Mouse (Mus musculus): ENCODE measurements around the gene Ap2a2. TPM values are rescaled to one million over a fixed set of nuclear protein-coding genes. Genes with fewer than 3 reads are reported as not detected.
A peak's percentile ranks its signal among the peaks of the same experiment; 100 is the strongest.

The Ap2a2 gene
- 10 to 100 TPM; 60.4 to 60.9 TPM for total RNA-seq (2021)

DNA sequence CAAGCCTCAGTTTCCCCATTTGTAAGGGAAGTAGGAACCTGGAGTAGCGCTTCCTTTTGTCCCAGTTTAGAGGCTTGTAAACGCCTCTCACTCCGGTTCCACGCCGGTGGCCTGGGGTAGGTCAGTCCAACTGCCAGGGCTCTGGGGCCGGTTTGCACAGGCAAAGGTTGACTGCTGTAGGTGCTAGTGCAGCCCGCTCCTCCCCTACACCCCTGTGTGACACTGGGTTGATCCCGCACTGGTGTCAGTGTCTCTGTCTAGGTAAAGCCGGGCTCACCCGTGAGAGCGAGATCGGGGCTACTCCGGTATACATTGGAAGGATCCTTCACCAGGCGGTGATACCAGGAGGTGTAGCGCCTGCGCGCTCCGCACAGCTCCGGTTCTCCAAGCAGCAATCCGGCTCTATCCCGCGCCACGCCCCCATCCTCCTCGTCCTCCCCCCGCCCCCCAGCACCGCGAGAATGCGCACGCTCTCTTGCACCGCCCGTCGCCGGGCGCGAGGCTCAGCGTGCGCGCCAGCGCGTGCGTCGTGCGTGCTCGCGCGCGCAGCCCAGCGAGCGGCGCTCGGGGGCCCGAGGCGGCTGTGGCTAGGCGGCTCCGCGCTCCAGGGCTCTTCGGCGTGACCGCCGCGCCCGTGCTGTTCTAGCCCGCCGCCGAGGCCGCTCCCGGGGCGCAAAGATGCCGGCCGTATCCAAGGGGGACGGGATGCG, at the start of gene Ap2a2:
TSS of gene Ap2a2 (plus strand) at position 492 of the 710 bp plus-strand sequence.
- DNase-seq: peak; percentile 92
- intact Hi-C loops (cut with DNase I): no loop called here

DNA sequence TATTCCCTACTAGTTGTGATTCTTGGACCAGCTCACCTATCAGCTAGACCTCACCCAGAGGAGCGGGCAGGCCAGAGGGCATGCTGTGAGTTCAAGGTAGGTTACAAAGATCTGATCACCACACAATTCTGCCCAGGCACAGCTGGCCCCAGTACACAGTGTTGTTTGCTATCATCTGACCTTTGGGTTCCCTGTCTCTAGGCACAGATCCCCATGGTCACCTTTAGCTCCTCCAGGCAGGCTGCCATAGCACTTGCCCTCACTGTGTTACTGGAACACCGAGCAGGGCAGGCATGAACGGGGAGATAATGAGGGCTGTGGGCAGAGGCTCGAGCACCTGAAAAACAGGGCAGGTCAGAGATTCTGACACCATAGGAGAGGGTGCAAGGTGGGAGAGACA, 44.3 kb upstream of the Ap2a2 start:
- intact Hi-C loops (cut with DNase I): no loop called here
- peak in 1 of 2 experiments; percentile 63 for DNase-seq

DNA sequence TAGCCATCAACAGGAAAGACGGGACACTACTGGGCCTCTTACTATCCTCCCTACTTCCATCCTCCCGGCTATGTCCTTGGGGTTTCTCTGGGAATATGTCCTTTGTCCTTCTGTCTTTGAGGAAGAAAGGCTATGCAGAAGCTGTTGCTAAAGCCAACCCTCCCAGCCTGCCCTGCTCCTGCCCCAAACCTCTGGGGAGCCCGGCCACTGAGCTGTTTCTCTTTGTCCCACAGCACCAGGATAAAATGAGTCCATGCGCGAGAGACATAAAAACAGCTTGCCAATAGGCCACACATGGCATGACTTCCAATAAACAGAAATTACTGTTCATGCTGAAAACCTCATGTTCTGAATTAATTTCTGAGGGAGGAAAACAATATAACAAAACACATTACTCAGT, 43.7 kb upstream of the Ap2a2 start:
- DNase-seq: no peak
- intact Hi-C loops (cut with DNase I): no loop called here

GRCm38 (mm10) chr7:141518926-141519325, 43.0 kb upstream of the Ap2a2 start:
- peak; percentile 49 to 57 for DNase-seq
- intact Hi-C loops (cut with DNase I): no loop called here

DNA sequence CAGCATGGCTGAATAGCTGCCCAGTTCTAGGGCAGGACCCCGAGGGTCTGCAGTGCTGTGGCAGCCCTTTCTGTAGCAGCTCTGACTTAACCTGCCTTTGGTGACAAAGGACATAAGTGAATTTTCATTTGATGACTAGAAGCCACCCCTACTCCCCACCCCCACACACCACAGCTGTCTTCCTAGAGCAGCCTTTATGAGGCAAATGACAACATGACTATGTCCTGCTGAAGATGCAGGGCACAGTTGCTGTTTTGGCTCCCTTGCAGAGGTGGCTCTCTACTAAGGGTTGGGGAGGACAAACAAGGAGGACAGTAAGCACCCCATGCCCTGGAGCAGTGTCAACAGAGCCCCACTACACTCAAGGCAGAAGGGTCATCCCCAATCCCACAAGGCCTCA, 42.2 kb upstream of the Ap2a2 start:
- no peak for DNase-seq
- intact Hi-C loops (cut with DNase I): no loop called here

DNA sequence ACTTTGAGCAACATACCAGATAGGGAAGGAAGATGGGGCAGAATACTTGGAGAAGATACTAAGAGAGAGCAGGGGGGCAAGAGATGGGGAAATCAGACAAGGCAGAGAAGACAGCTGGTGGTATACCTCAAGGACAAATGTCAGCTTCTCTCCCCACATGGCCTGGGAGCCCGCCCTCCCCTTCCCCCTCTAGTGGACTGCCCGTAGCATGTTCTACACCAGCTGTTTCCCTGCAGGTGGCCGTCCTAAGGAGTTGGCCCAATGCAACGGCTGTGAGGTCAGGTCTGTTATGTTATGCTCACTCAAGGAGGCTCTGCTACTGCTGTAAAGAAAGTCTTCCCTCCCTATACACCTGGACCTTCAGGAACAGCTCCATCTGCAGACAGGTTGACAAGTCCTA, 39.0 kb upstream of the Ap2a2 start:
- intact Hi-C loops (cut with DNase I): no loop called here
- no peak for DNase-seq

DNA sequence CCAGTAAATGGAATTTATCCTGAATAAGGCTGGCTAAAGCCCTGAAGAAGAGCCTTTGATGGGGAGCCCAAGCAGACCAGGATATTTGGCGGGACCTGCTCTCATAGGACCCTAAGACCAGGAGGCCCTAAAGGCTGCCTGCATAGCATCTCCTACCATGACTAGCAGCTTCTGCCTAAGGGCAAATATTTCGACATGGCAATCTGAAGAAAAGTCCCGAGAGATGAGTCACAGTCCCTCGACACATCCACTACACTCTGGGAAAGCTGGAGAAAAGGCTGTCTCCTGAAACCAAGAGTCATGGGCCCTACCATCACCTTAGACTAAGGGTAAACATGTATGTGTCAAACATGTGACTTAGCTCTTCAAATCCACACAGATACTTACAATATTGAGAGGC, 37.7 kb upstream of the Ap2a2 start:
- intact Hi-C loops (cut with DNase I): no loop called here
- no peak for DNase-seq

- intact Hi-C loops (cut with DNase I): loop anchor here (1.0 kb wide), 2 partner anchors 44 to 116 kb away; no protein-coding TSS in a partner anchor
- peak; percentile 86 to 91 for DNase-seq
Observed at GRCm38 (mm10) chr7:141524760-141525579, 37.0 kb upstream of the Ap2a2 start.

DNA sequence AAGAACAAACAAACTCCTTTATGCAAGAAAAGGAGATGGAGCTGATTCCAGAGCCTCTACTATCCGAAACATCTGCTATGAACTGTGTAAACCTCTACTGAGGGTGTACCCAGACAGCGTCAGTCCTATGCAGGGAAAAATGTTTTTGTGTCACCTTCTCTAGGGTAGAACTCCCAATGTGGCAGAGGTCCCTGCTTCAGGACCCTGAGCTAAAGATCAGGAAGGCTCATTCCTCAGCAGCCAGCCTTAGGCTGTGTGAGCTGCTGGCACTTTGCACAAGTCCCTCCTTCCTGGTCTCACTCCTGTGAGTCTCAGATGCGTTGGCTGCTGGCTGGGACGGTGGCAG, 36.4 kb upstream of the Ap2a2 start:
- DNase-seq: no peak
- intact Hi-C loops (cut with DNase I): loop anchor here (1.0 kb wide), 2 partner anchors 44 to 116 kb away; no protein-coding TSS in a partner anchor

DNA sequence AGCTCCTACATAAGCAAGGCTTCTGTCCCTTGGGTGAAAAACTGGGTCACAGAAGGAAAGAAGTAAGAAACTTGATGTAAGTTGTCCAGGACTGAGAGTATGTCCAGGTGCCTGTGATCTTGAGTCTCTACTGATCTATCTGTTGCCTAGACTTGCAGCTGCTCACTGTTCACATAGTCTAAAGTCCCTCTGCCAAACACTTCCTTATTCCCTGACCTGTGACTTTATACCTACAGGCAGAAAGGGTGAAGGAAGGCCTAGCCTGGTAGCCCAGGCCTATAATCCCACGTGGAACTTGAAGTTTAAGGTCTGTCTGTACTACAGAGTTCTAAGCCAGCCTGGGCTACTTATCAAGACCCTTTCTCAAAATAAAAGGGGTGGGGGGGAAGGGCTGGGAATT, 26.4 kb upstream of the Ap2a2 start:
- intact Hi-C loops (cut with DNase I): loop anchor here (5.0 kb wide), 1 partner anchor 77 kb away; no protein-coding TSS in a partner anchor
- no peak for DNase-seq

- DNase-seq: no peak
- intact Hi-C loops (cut with DNase I): loop anchor here (5.0 kb wide), 1 partner anchor 73 kb away; no protein-coding TSS in a partner anchor
Observed at GRCm38 (mm10) chr7:141538852-141539555, 23.0 kb upstream of the Ap2a2 start.

- DNase-seq: peak; percentile 99 to 100
- intact Hi-C loops (cut with DNase I): loop anchor here (5.0 kb wide), 1 partner anchor 73 kb away; no protein-coding TSS in a partner anchor
Observed at GRCm38 (mm10) chr7:141539556-141540311, 22.2 kb upstream of the Ap2a2 start, which contains the start of gene Chid1. TSS of gene Chid1 (minus strand) at chr7:141539857.

GRCm38 (mm10) chr7:141540312-141541081, 21.5 kb upstream of the Ap2a2 start:
- intact Hi-C loops (cut with DNase I): no loop called here
- DNase-seq: peak; percentile 76 to 79

DNA sequence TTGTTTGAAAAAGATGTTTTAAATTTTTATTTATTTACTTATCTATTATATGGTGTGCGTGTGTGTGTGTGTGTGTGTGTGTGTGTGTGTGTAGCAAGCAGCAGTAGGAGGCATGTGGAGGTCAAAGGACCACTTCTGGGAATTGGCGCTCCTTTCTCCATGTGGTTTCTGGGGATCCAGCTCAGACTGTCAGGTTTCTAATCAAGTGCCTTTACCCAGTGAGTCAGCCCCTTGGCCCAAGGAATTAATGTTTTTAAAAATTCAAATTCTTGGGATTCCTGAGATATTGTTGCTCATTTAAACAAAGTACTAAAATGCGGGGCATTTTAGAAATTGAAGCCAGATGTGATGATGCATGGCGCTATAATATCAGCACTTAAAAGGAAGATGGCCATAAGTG, 20.3 kb upstream of the Ap2a2 start:
- DNase-seq: no peak
- intact Hi-C loops (cut with DNase I): no loop called here

- intact Hi-C loops (cut with DNase I): no loop called here
- DNase-seq: no peak
Observed at GRCm38 (mm10) chr7:141542588-141542987, 19.4 kb upstream of the Ap2a2 start.

- no peak for DNase-seq
- intact Hi-C loops (cut with DNase I): no loop called here
Observed at GRCm38 (mm10) chr7:141544654-141545053, 17.3 kb upstream of the Ap2a2 start.

GRCm38 (mm10) chr7:141549432-141550061, 12.4 kb upstream of the Ap2a2 start:
- DNase-seq: no peak
- intact Hi-C loops (cut with DNase I): no loop called here

GRCm38 (mm10) chr7:141550464-141550863, 11.5 kb upstream of the Ap2a2 start:
- DNase-seq: no peak
- intact Hi-C loops (cut with DNase I): no loop called here

- DNase-seq: no peak
- intact Hi-C loops (cut with DNase I): no loop called here
Observed at GRCm38 (mm10) chr7:141558329-141558776, 3.6 kb upstream of the Ap2a2 start.
